Mouse (Mus musculus): ENCODE results near the gene Agap1. TPM values are rescaled to one million over a fixed set of nuclear protein-coding genes. Genes with fewer than 3 reads are reported as not detected.
A peak's percentile ranks its signal among the peaks of the same experiment; 100 is the strongest.

Gene Agap1
- polyA plus RNA-seq, 1 experiment from 2014 or later, result 10.7 TPM

- Histone ChIP-seq H3K9ac (no peak overlapping the region), H3K4me2 (no peak overlapping the region), H3K27me3 (no peaks in the 10 kb centered on the region), H3K9me3 (no peaks in the 10 kb centered on the region), H3K4me3 (no peak overlapping the region), H3K4me1 (peaks cover 5% of the 10 kb centered on the region; the same call in 1 of the 2 replicates), H3K36me3 (peaks cover 13% of the 10 kb centered on the region; the same call in 1 of the 2 replicates), H3K27ac (no peak overlapping the region)
- WGBS, result 93% methylated on average over 3 of the region's 3 CpGs
- ATAC-seq (ENCODE audit: insufficient number of reproducible peaks, low FRiP score, low TSS enrichment, low read depth), result no peak
Observed at GRCm38 (mm10) chr1:89746171-89746570, 291.6 kb downstream of the Agap1 start.

GRCm38 (mm10) chr1:89749666-89750065 is 295.1 kb downstream of the Agap1 start:
- Histone ChIP-seq H3K4me3 (no peak overlapping the region), H3K27ac (no peak overlapping the region), H3K36me3 (peaks cover 10% of the 10 kb centered on the region; the same call in 1 of the 2 replicates), H3K9ac (no peak overlapping the region), H3K27me3 (no peaks in the 10 kb centered on the region), H3K9me3 (no peaks in the 10 kb centered on the region), H3K4me2 (no peak overlapping the region), H3K4me1 (peaks cover 7% of the 10 kb centered on the region; the same call in 1 of the 2 replicates)
- ATAC-seq (ENCODE audit: insufficient number of reproducible peaks, low FRiP score, low TSS enrichment, low read depth), result no peak

- no peaks in the 10 kb centered on the region for H3K9me3 ChIP-seq
- no peaks in the 10 kb centered on the region for H3K27me3 ChIP-seq
- no peak overlapping the region for H3K4me2 ChIP-seq
- no peak overlapping the region for H3K4me3 ChIP-seq
- no peak overlapping the region for H3K9ac ChIP-seq
- ATAC-seq (ENCODE audit: insufficient number of reproducible peaks, low FRiP score, low TSS enrichment, low read depth), result no peak
- H3K36me3 ChIP-seq, result 0 out of 2 replicates have a peak, but pooled peaks cover 3% of the 10 kb centered on the region
- H3K27ac ChIP-seq, result no peak overlapping the region
- WGBS, result 17% methylated on average over 9 of the region's 9 CpGs
- H3K4me1 ChIP-seq, result peaks cover 10% of the 10 kb centered on the region
Observed at GRCm38 (mm10) chr1:89750495-89750894, 295.9 kb downstream of the Agap1 start.

GRCm38 (mm10) chr1:89750921-89751320 is 296.3 kb downstream of the Agap1 start:
- WGBS, result 24% methylated on average over 21 of the region's 21 CpGs
- Histone ChIP-seq H3K4me2 (no peak overlapping the region), H3K4me3 (no peak overlapping the region), H3K27ac (no peak overlapping the region), H3K36me3 (0 out of 2 replicates have a peak, but pooled peaks cover under 1% of the 10 kb centered on the region), H3K9me3 (no peaks in the 10 kb centered on the region), H3K27me3 (no peaks in the 10 kb centered on the region), H3K9ac (no peak overlapping the region), H3K4me1 (peaks cover 11% of the 10 kb centered on the region)
- no peak for ATAC-seq (ENCODE audit: insufficient number of reproducible peaks, low FRiP score, low TSS enrichment, low read depth)

- H3K4me3 ChIP-seq, result no peak overlapping the region
- H3K4me1 ChIP-seq, result peaks cover 11% of the 10 kb centered on the region
- no peaks in the 10 kb centered on the region for H3K36me3 ChIP-seq
- 63% methylated on average over 11 of the region's 11 CpGs for WGBS
- ATAC-seq (ENCODE audit: insufficient number of reproducible peaks, low FRiP score, low TSS enrichment, low read depth), result no peak
- H3K9ac ChIP-seq, result no peak overlapping the region
- no peak overlapping the region for H3K4me2 ChIP-seq
- H3K27ac ChIP-seq, result no peak overlapping the region
- no peaks in the 10 kb centered on the region for H3K9me3 ChIP-seq
- H3K27me3 ChIP-seq, result no peaks in the 10 kb centered on the region
Observed at GRCm38 (mm10) chr1:89751344-89751743, 296.7 kb downstream of the Agap1 start.

- Histone ChIP-seq H3K4me3 (no peak overlapping the region), H3K4me2 (no peak overlapping the region), H3K36me3 (no peaks in the 10 kb centered on the region), H3K27me3 (no peaks in the 10 kb centered on the region), H3K4me1 (peaks cover 11% of the 10 kb centered on the region), H3K27ac (no peak overlapping the region), H3K9ac (no peak overlapping the region), H3K9me3 (no peaks in the 10 kb centered on the region)
- 96% methylated on average over 3 of the region's 3 CpGs for WGBS
- ATAC-seq (ENCODE audit: insufficient number of reproducible peaks, low FRiP score, low TSS enrichment, low read depth), result no peak
Observed at GRCm38 (mm10) chr1:89752659-89753058, 298.1 kb downstream of the Agap1 start.

- no peak overlapping the region for H3K27ac ChIP-seq
- no peak for ATAC-seq (ENCODE audit: insufficient number of reproducible peaks, low FRiP score, low TSS enrichment, low read depth)
- WGBS, result 36% methylated on average over 12 of the region's 12 CpGs
Observed at GRCm38 (mm10) chr1:89755358-89755757, 300.8 kb downstream of the Agap1 start.

GRCm38 (mm10) chr1:89756387-89756786 is 301.8 kb downstream of the Agap1 start:
- Histone ChIP-seq H3K36me3 (0 out of 2 replicates have a peak, but pooled peaks cover 5% of the 10 kb centered on the region), H3K4me1 (peaks cover 4% of the 10 kb centered on the region; the same call in 1 of the 2 replicates), H3K27me3 (no peaks in the 10 kb centered on the region), H3K4me2 (no peak overlapping the region), H3K9ac (no peak overlapping the region), H3K4me3 (no peak overlapping the region), H3K9me3 (no peaks in the 10 kb centered on the region), H3K27ac (no peak overlapping the region)
- WGBS, result 66% methylated on average over 8 of the region's 8 CpGs
- no peak for ATAC-seq (ENCODE audit: insufficient number of reproducible peaks, low FRiP score, low TSS enrichment, low read depth)

More at GRCm38 (mm10) chr1:89755358-89755757, 300.8 kb downstream of the Agap1 start:
- Histone ChIP-seq H3K4me3 (no peak overlapping the region), H3K9me3 (no peaks in the 10 kb centered on the region), H3K9ac (no peak overlapping the region), H3K4me1 (peaks cover 11% of the 10 kb centered on the region), H3K36me3 (0 out of 2 replicates have a peak, but pooled peaks cover 5% of the 10 kb centered on the region), H3K4me2 (no peak overlapping the region), H3K27me3 (no peaks in the 10 kb centered on the region)

- H3K4me1 ChIP-seq, result peaks cover 4% of the 10 kb centered on the region; the same call in 1 of the 2 replicates
- no peak overlapping the region for H3K4me3 ChIP-seq
- H3K27me3 ChIP-seq, result no peaks in the 10 kb centered on the region
- H3K27ac ChIP-seq, result no peak overlapping the region
- no peak for ATAC-seq (ENCODE audit: insufficient number of reproducible peaks, low FRiP score, low TSS enrichment, low read depth)
- H3K9me3 ChIP-seq, result no peaks in the 10 kb centered on the region
- 0 out of 2 replicates have a peak, but pooled peaks cover 5% of the 10 kb centered on the region for H3K36me3 ChIP-seq
- H3K4me2 ChIP-seq, result no peak overlapping the region
- 61% methylated on average over 3 of the region's 3 CpGs for WGBS
- H3K9ac ChIP-seq, result no peak overlapping the region
Observed at GRCm38 (mm10) chr1:89757545-89757944, 302.9 kb downstream of the Agap1 start.

- Histone ChIP-seq H3K27me3 (no peaks in the 10 kb centered on the region), H3K9me3 (no peaks in the 10 kb centered on the region), H3K36me3 (no peaks in the 10 kb centered on the region), H3K27ac (no peak overlapping the region), H3K4me1 (peaks cover 14% of the 10 kb centered on the region), H3K4me3 (no peak overlapping the region), H3K9ac (no peak overlapping the region), H3K4me2 (no peak overlapping the region)
- ATAC-seq (ENCODE audit: insufficient number of reproducible peaks, low FRiP score, low TSS enrichment, low read depth), result peak; percentile 75; the same call in 1 of the 2 replicates
- 6% methylated on average over 3 of the region's 3 CpGs for WGBS
Observed at GRCm38 (mm10) chr1:89763912-89764311, 309.3 kb downstream of the Agap1 start.

- H3K9ac ChIP-seq, result no peak overlapping the region
- 40% methylated on average over 8 of the region's 8 CpGs for WGBS
- H3K4me3 ChIP-seq, result no peak overlapping the region
- H3K9me3 ChIP-seq, result no peaks in the 10 kb centered on the region
- H3K36me3 ChIP-seq, result peaks cover 6% of the 10 kb centered on the region; the same call in 1 of the 2 replicates
- ATAC-seq (ENCODE audit: insufficient number of reproducible peaks, low FRiP score, low TSS enrichment, low read depth), result no peak
- no peak overlapping the region for H3K4me2 ChIP-seq
- no peak overlapping the region for H3K27ac ChIP-seq
- H3K27me3 ChIP-seq, result no peaks in the 10 kb centered on the region
- H3K4me1 ChIP-seq, result peaks cover 19% of the 10 kb centered on the region
Observed at GRCm38 (mm10) chr1:89766891-89767290, 312.3 kb downstream of the Agap1 start.

- no peak overlapping the region for H3K4me3 ChIP-seq
- peaks cover 10% of the 10 kb centered on the region; the same call in 1 of the 2 replicates for H3K4me1 ChIP-seq
- no peak overlapping the region for H3K4me2 ChIP-seq
- peaks cover 6% of the 10 kb centered on the region; the same call in 1 of the 2 replicates for H3K36me3 ChIP-seq
- H3K9ac ChIP-seq, result no peak overlapping the region
- H3K27ac ChIP-seq, result no peak overlapping the region
- no peaks in the 10 kb centered on the region for H3K9me3 ChIP-seq
- 83% methylated on average over 4 of the region's 4 CpGs for WGBS
- ATAC-seq (ENCODE audit: insufficient number of reproducible peaks, low FRiP score, low TSS enrichment, low read depth), result no peak
- H3K27me3 ChIP-seq, result no peaks in the 10 kb centered on the region
Observed at GRCm38 (mm10) chr1:89769641-89770040, 315.0 kb downstream of the Agap1 start.

Data from limb, embryonic 15.5 days (tissue).